Mouse (Mus musculus): Measurements from ENCODE around the gene Cldn15. TPM values are rescaled to one million over a fixed set of nuclear protein-coding genes. Genes with fewer than 3 reads are reported as not detected.
"Not testable (repeated sequence)": the region's sequence is repeated elsewhere in the genome, so short reads cannot be mapped to it uniquely, and the experiment has no call there.

Gene Cldn15
- polyA plus RNA-seq, 2 experiments, result 2.8 to 4.2 TPM

DNA sequence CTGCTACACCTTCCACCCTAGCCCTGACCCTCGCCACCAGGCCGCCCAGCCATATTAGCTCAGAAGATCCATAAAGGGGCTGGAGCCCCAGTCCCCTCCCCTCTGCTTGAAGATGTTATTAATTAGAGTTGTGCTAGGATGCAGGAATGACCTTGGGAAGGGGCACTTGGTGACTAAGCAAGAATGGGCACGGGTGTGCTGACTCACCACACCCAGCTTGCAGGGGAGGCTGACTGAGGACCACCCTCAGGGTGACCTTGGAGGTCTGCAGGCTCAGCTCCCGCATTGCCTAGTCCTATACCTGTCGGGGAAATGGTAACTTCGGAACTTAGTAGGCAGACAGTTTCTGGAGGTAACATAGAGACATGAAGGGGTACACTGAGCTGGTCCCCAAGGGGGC, 32.5 kb upstream of the Cldn15 start:
- WGBS (ENCODE audit: insufficient replicate concordance), result 70% methylated on average over 6 of the region's 6 CpGs
- H3K27ac ChIP-seq, result no peak overlapping the region
- no peak overlapping the region for H3K9ac ChIP-seq (replicated peaks)
- TF ChIP-seq CTCF (IDR thresholded peaks at IDR 0.05; ENCODE audit: low read depth) (no peak), EP300 (IDR thresholded peaks at IDR 0.05; ENCODE audit: low read depth) (no peak)
- no peaks in the 10 kb centered on the region for H3K9me3 ChIP-seq (ENCODE audit: control insufficient read depth, low read length)
- H3K4me3 ChIP-seq (ENCODE audit: insufficient read depth in 1 of 2, low read depth in 2 of 2, low read length in 2 of 2), result no peak overlapping the region
- no peaks in the 10 kb centered on the region for H3K4me1 ChIP-seq (replicated peaks; ENCODE audit: control insufficient read depth in 2 of 2, insufficient read depth in 2 of 2, low read length in 1 of 2)
- H3K36me3 ChIP-seq (replicated peaks; ENCODE audit: control insufficient read depth, insufficient read depth, low read depth), result no peaks in the 10 kb centered on the region
- no peaks in the 10 kb centered on the region for H3K27me3 ChIP-seq (ENCODE audit: control insufficient read depth, insufficient read depth, low read length)
- ATAC-seq (ENCODE audit: insufficient read depth), result no peak
- no peak for DNase-seq (ENCODE audit: low read depth in 3 of 3, low spot score in 3 of 3)
- no peak overlapping the region for H3K4me2 ChIP-seq (ENCODE audit: low read depth)

- Histone ChIP-seq H3K9ac (replicated peaks) (no peak overlapping the region), H3K9me3 (ENCODE audit: control insufficient read depth, low read length) (no peaks in the 10 kb centered on the region), H3K4me3 (ENCODE audit: insufficient read depth in 1 of 2, low read depth in 2 of 2, low read length in 2 of 2) (no peak overlapping the region), H3K36me3 (replicated peaks; ENCODE audit: control insufficient read depth, insufficient read depth, low read depth) (no peaks in the 10 kb centered on the region), H3K27me3 (ENCODE audit: control insufficient read depth, insufficient read depth, low read length) (no peaks in the 10 kb centered on the region), H3K4me1 (replicated peaks; ENCODE audit: control insufficient read depth in 2 of 2, insufficient read depth in 2 of 2, low read length in 1 of 2) (no peaks in the 10 kb centered on the region), H3K4me2 (ENCODE audit: low read depth) (no peak overlapping the region), H3K27ac (no peak overlapping the region)
- DNase-seq (ENCODE audit: low read depth in 3 of 3, low spot score in 3 of 3) (no peak), ATAC-seq (ENCODE audit: insufficient read depth) (no peak)
- TF ChIP-seq EP300 (IDR thresholded peaks at IDR 0.05; ENCODE audit: low read depth) (no peak), CTCF (IDR thresholded peaks at IDR 0.05; ENCODE audit: low read depth) (peak; percentile 66)
- WGBS (ENCODE audit: insufficient replicate concordance), result 39% methylated on average over 7 of the region's 7 CpGs
Measured at GRCm38 (mm10) chr5:136935905-136936695, 30.3 kb upstream of the Cldn15 start.

DNA sequence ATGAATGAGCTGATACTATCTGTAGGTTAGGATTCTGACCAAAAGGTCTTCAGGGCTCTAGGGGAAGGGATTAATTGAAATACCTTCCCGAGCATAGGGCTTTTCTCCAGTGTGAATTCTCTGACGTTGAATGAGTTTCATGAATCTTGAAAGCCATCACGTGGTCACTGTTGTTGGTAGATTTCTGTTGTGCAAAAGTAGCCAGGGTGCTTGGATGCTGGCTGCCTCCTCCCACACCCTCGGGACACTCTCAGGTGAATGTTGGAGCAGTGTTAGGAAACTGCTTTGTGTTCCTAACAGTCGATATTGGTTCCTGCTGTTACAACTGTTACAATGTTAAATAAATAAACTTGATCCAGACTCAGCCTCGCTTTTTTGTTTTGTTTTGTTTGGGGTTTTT, 29.7 kb upstream of the Cldn15 start:
- Histone ChIP-seq H3K9ac (replicated peaks) (no peak overlapping the region), H3K36me3 (replicated peaks; ENCODE audit: control insufficient read depth, insufficient read depth, low read depth) (no peaks in the 10 kb centered on the region), H3K4me2 (ENCODE audit: low read depth) (no peak overlapping the region), H3K4me3 (ENCODE audit: insufficient read depth in 1 of 2, low read depth in 2 of 2, low read length in 2 of 2) (no peak overlapping the region), H3K27ac (no peak overlapping the region), H3K9me3 (ENCODE audit: control insufficient read depth, low read length) (no peaks in the 10 kb centered on the region), H3K4me1 (replicated peaks; ENCODE audit: control insufficient read depth in 2 of 2, insufficient read depth in 2 of 2, low read length in 1 of 2) (no peaks in the 10 kb centered on the region), H3K27me3 (ENCODE audit: control insufficient read depth, insufficient read depth, low read length) (no peaks in the 10 kb centered on the region)
- no peak for ATAC-seq (ENCODE audit: insufficient read depth)
- no peak for DNase-seq (ENCODE audit: low read depth in 3 of 3, low spot score in 3 of 3)
- WGBS (ENCODE audit: insufficient replicate concordance), result 64% methylated on average over 6 of the region's 6 CpGs
- no peak for TF ChIP-seq CTCF (IDR thresholded peaks at IDR 0.05; ENCODE audit: low read depth)
- no peak for TF ChIP-seq EP300 (IDR thresholded peaks at IDR 0.05; ENCODE audit: low read depth)

DNA sequence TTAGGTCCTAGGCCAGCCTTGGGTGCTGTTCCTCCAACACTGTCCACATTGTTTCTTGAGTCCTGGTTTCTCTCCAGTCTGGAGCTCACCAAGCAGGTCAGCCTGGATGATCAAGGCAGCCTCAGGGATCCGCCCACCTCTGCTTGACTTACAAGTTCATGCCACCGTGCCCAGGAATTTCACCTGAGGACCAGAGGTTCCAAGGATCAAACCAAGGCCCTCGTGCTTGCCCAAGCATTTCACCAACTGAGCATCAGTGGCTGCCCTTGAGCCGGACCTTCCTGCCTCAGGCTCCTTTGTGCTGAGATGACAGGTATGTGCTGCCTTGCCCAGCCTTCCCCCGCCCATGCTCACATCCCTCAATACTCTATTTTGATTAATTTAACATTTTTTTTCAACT, 28.8 kb upstream of the Cldn15 start:
- Histone ChIP-seq H3K36me3 (replicated peaks; ENCODE audit: control insufficient read depth, insufficient read depth, low read depth) (no peaks in the 10 kb centered on the region), H3K4me3 (ENCODE audit: insufficient read depth in 1 of 2, low read depth in 2 of 2, low read length in 2 of 2) (no peak overlapping the region), H3K4me2 (ENCODE audit: low read depth) (no peak overlapping the region), H3K27ac (no peak overlapping the region), H3K9ac (replicated peaks) (no peak overlapping the region), H3K27me3 (ENCODE audit: control insufficient read depth, insufficient read depth, low read length) (no peaks in the 10 kb centered on the region), H3K4me1 (replicated peaks; ENCODE audit: control insufficient read depth in 2 of 2, insufficient read depth in 2 of 2, low read length in 1 of 2) (no peaks in the 10 kb centered on the region), H3K9me3 (ENCODE audit: control insufficient read depth, low read length) (no peaks in the 10 kb centered on the region)
- DNase-seq (ENCODE audit: low read depth in 3 of 3, low spot score in 3 of 3) (no peak), ATAC-seq (ENCODE audit: insufficient read depth) (no peak)
- 70% methylated on average over 5 of the region's 5 CpGs for WGBS (ENCODE audit: insufficient replicate concordance)
- no peak for TF ChIP-seq EP300 (IDR thresholded peaks at IDR 0.05; ENCODE audit: low read depth)
- no peak for TF ChIP-seq CTCF (IDR thresholded peaks at IDR 0.05; ENCODE audit: low read depth)

- 56% methylated on average over 7 of the region's 7 CpGs for WGBS (ENCODE audit: insufficient replicate concordance)
- no peak overlapping the region for H3K27ac ChIP-seq
- TF ChIP-seq CTCF (IDR thresholded peaks at IDR 0.05; ENCODE audit: low read depth), result peak; percentile 80
- no peak for TF ChIP-seq EP300 (IDR thresholded peaks at IDR 0.05; ENCODE audit: low read depth)
- ATAC-seq (ENCODE audit: insufficient read depth) (no peak), DNase-seq (ENCODE audit: low read depth in 3 of 3, low spot score in 3 of 3) (no peak)
- no peaks in the 10 kb centered on the region for H3K4me1 ChIP-seq (replicated peaks; ENCODE audit: control insufficient read depth in 2 of 2, insufficient read depth in 2 of 2, low read length in 1 of 2)
- H3K9ac ChIP-seq (replicated peaks), result no peak overlapping the region
- no peaks in the 10 kb centered on the region for H3K9me3 ChIP-seq (ENCODE audit: control insufficient read depth, low read length)
- H3K36me3 ChIP-seq (replicated peaks; ENCODE audit: control insufficient read depth, insufficient read depth, low read depth), result no peaks in the 10 kb centered on the region
- no peak overlapping the region for H3K4me3 ChIP-seq (ENCODE audit: insufficient read depth in 1 of 2, low read depth in 2 of 2, low read length in 2 of 2)
- H3K27me3 ChIP-seq (ENCODE audit: control insufficient read depth, insufficient read depth, low read length), result no peaks in the 10 kb centered on the region
- no peak overlapping the region for H3K4me2 ChIP-seq (ENCODE audit: low read depth)
Measured at GRCm38 (mm10) chr5:136939284-136939683, 27.1 kb upstream of the Cldn15 start.

DNA sequence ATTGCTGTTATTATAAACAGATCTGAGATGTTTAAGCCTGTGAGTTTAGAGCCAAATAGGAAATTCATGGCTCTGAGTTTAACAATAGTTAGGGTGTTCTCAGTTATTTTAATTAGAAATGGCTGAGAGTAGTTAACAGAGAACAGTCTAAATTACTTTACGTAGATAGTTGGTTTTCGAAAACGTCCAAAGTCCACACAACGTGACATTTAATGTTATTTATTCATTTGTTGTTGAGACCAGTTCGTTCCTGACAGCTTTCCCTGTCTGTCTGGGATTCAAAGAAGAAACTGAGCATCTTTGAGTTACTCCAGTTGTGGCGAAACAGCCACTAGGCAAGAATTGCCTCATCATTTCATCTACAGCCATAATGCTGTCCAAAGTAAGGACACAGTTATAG, 26.4 kb upstream of the Cldn15 start:
- H3K27me3 ChIP-seq (ENCODE audit: control insufficient read depth, insufficient read depth, low read length); H3K9ac ChIP-seq (replicated peaks); DNase-seq (ENCODE audit: low read depth in 3 of 3, low spot score in 3 of 3); H3K9me3 ChIP-seq (ENCODE audit: control insufficient read depth, low read length); H3K4me3 ChIP-seq (ENCODE audit: insufficient read depth in 1 of 2, low read depth in 2 of 2, low read length in 2 of 2); H3K4me1 ChIP-seq (replicated peaks; ENCODE audit: control insufficient read depth in 2 of 2, insufficient read depth in 2 of 2, low read length in 1 of 2); H3K4me2 ChIP-seq (ENCODE audit: low read depth); H3K27ac ChIP-seq; H3K36me3 ChIP-seq (replicated peaks; ENCODE audit: control insufficient read depth, insufficient read depth, low read depth); ATAC-seq (ENCODE audit: insufficient read depth): not testable (repeated sequence)
- WGBS (ENCODE audit: insufficient replicate concordance), result 70% methylated on average over 6 of the region's 6 CpGs
